Mouse (Mus musculus) heart, adult 2 months (tissue): ENCODE measurements around the gene Gm33543.

Experiments
- CTCF ChIP-seq: fragments of 200-600 bp; IDR thresholded peaks from 2 replicates; pipeline ENCODE4 v1.8.1; 2022; ENCODE audit warnings: antibody characterized with exemption, mild to moderate bottlenecking, moderate library complexity
- POLR2A ChIP-seq: fragments of 200-500 bp; IDR thresholded peaks from 2 replicates; pipeline ENCODE4 v1.6.1; 2011; ENCODE audit warnings: mild to moderate bottlenecking, low read depth, low read length, control low read depth; ENCODE audit not compliant: insufficient read depth

- TF ChIP-seq CTCF (no peak), POLR2A (no peak)
Measured at GRCm38 (mm10) chr10:95841241-95841640, 1.5 kb downstream of the Gm33543 start.
